Mouse (Mus musculus) kidney, adult 2 months (tissue): ENCODE results near the gene Mcat. TPM values are rescaled to one million over a fixed set of nuclear protein-coding genes. Genes with fewer than 3 reads are reported as not detected.
A peak's percentile ranks its signal among the peaks of the same experiment; 100 is the strongest.

Experiments used
- DNase-seq: peaks from one replicate; pipeline ENCODE4 v3.0.0; 2021
- H3K27ac ChIP-seq: fragments of 200-500 bp; 2 replicates; pipeline ENCODE4 v1.5.1; 2012; ENCODE audit warnings: low read depth, low read length, control low read depth, inconsistent platforms; ENCODE audit not compliant: insufficient read depth
- H3K27me3 ChIP-seq: fragments of 200-500 bp; replicated peaks from 2 replicates; pipeline ENCODE4 v1.6.1; 2012; ENCODE audit warnings: mild to moderate bottlenecking, moderate library complexity, low read length, inconsistent platforms; ENCODE audit not compliant: control insufficient read depth, insufficient read depth
- H3K36me3 ChIP-seq: fragments of 200-500 bp; 2 replicates; pipeline ENCODE4 v1.6.1; 2012; ENCODE audit warnings: mild to moderate bottlenecking, moderate library complexity, low read length, inconsistent platforms; ENCODE audit not compliant: control insufficient read depth, insufficient read depth
- H3K4me1 ChIP-seq: fragments of 200-500 bp; 2 replicates; pipeline ENCODE4 v1.6.1; 2011; ENCODE audit warnings: low read length; ENCODE audit not compliant: control insufficient read depth, insufficient read depth
- H3K4me3 ChIP-seq: fragments of 200-500 bp; 2 replicates; pipeline ENCODE4 v1.5.1; 2011; ENCODE audit warnings: mild to moderate bottlenecking, low read depth, low read length, control low read depth; ENCODE audit not compliant: insufficient read depth
- CTCF ChIP-seq: fragments of 200-500 bp; conservative IDR thresholded peaks from 2 replicates; pipeline ENCODE4 v1.5.1; 2011; ENCODE audit warnings: low read depth, mild to moderate bottlenecking, control low read depth, low read length, moderate library complexity, mixed read lengths; ENCODE audit not compliant: insufficient read depth, insufficient read length
- POLR2A ChIP-seq: fragments of 200-500 bp; IDR thresholded peaks from one replicate; pipeline ENCODE4 v1.6.1; 2011; ENCODE audit warnings: low read depth, low read length, control low read depth
- WGBS: fragments of 180-500 bp; shearing (Covaris S2); methylation state at CpG from one replicate; pipeline ENCODE4 v1.1.7; 2018; 5-methylcytosine and 5-hydroxymethylcytosine counted together
- polyA plus RNA-seq: library from polyadenylated mRNA; depleted of rRNA; stranded (reverse); fragments of >200 nt; gene quantifications from 2 replicates; pipeline ENCODE4 v1.2.3, GENCODE M21; 2012

Gene Mcat
- polyA plus RNA-seq, 1 experiment, result 31.8 TPM

GRCm38 (mm10) chr15:83527747-83528146 is 35.8 kb downstream of the Mcat start:
- 61% methylated on average over 2 of the region's 2 CpGs for WGBS
- H3K36me3 ChIP-seq, result no peaks in the 10 kb centered on the region
- no peak for DNase-seq
- TF ChIP-seq POLR2A (no peak), CTCF (no peak)
- H3K27me3 ChIP-seq, result no peaks in the 10 kb centered on the region
- peaks cover 20% of the 10 kb centered on the region for H3K4me1 ChIP-seq
- peak overlapping the region; percentile 33; the same call in 1 of the 2 replicates for H3K27ac ChIP-seq
- peak overlapping the region; percentile 83 for H3K4me3 ChIP-seq

- Histone ChIP-seq H3K4me3 (peak overlapping the region; percentile 83), H3K27ac (peak overlapping the region; percentile 47), H3K4me1 (peaks cover 24% of the 10 kb centered on the region), H3K27me3 (no peaks in the 10 kb centered on the region), H3K36me3 (no peaks in the 10 kb centered on the region)
- no peak for TF ChIP-seq POLR2A
- no peak for DNase-seq
- 6% methylated on average over 26 of the region's 26 CpGs for WGBS
Observed at GRCm38 (mm10) chr15:83527092-83527437, 36.5 kb downstream of the Mcat start.

- peak within 1 kb of the TSS; percentile 47 for H3K27ac ChIP-seq
- under 1% methylated on average over 45 of the region's 45 CpGs for WGBS
- no peaks in the 10 kb centered on the region for H3K27me3 ChIP-seq
- H3K36me3 ChIP-seq, result no peaks in the 10 kb centered on the region
- peak; percentile 80 for DNase-seq
- peak within 1 kb of the TSS; percentile 83 for H3K4me3 ChIP-seq
- peaks cover 27% of the 10 kb centered on the region for H3K4me1 ChIP-seq
- TF ChIP-seq CTCF (no peak), POLR2A (peak; percentile 59)
Observed at GRCm38 (mm10) chr15:83526424-83527091, 37.0 kb downstream of the Mcat start, which contains the start of gene Bik. TSS of gene Bik (plus strand) at chr15:83526862.

GRCm38 (mm10) chr15:83524333-83524729 is 39.3 kb downstream of the Mcat start:
- 81% methylated on average over 3 of the region's 3 CpGs for WGBS
- no peak overlapping the region for H3K4me3 ChIP-seq
- DNase-seq, result no peak
- no peaks in the 10 kb centered on the region for H3K36me3 ChIP-seq
- no peak overlapping the region for H3K27ac ChIP-seq
- TF ChIP-seq POLR2A, result no peak
- TF ChIP-seq CTCF, result no peak
- no peaks in the 10 kb centered on the region for H3K27me3 ChIP-seq
- H3K4me1 ChIP-seq, result peaks cover 14% of the 10 kb centered on the region; the same call in 1 of the 2 replicates

GRCm38 (mm10) chr15:83523638-83524332 is 39.8 kb downstream of the Mcat start:
- Histone ChIP-seq H3K4me3 (no peak overlapping the region), H3K27ac (no peak overlapping the region), H3K36me3 (no peaks in the 10 kb centered on the region), H3K27me3 (no peaks in the 10 kb centered on the region), H3K4me1 (peaks cover 10% of the 10 kb centered on the region; the same call in 1 of the 2 replicates)
- TF ChIP-seq POLR2A (no peak), CTCF (no peak)
- no peak for DNase-seq
- WGBS, result 82% methylated on average over 14 of the region's 14 CpGs

GRCm38 (mm10) chr15:83523196-83523595 is 40.4 kb downstream of the Mcat start:
- Histone ChIP-seq H3K4me1 (peaks cover 7% of the 10 kb centered on the region; the same call in 1 of the 2 replicates), H3K36me3 (no peaks in the 10 kb centered on the region), H3K4me3 (no peak overlapping the region), H3K27ac (no peak overlapping the region), H3K27me3 (no peaks in the 10 kb centered on the region)
- 68% methylated on average over 7 of the region's 7 CpGs for WGBS
- DNase-seq, result no peak
- TF ChIP-seq POLR2A (no peak), CTCF (no peak)

GRCm38 (mm10) chr15:83520861-83521382 is 42.7 kb downstream of the Mcat start:
- Histone ChIP-seq H3K36me3 (no peaks in the 10 kb centered on the region), H3K4me3 (no peak overlapping the region), H3K4me1 (peaks cover 7% of the 10 kb centered on the region; the same call in 1 of the 2 replicates), H3K27ac (no peak overlapping the region), H3K27me3 (no peaks in the 10 kb centered on the region)
- TF ChIP-seq CTCF, result no peak
- TF ChIP-seq POLR2A, result no peak
- no peak for DNase-seq
- 77% methylated on average over 6 of the region's 6 CpGs for WGBS
